Mouse (Mus musculus) urinary bladder, postnatal 25 days (tissue): ENCODE measurements around the gene Hdac9.

ENCODE experiments used
- DNase-seq: peaks from one replicate; pipeline ENCODE4 v3.0.0; 2022; ENCODE audit warnings: low spot score

Hdac9 gene

GRCm38 (mm10) chr12:34220051-34220926, 696.6 kb downstream of the Hdac9 start:
- no peak for DNase-seq

- DNase-seq, result no peak
Measured at GRCm38 (mm10) chr12:34218561-34218960, 698.3 kb downstream of the Hdac9 start.

- DNase-seq, result no peak
Measured at GRCm38 (mm10) chr12:34215023-34216020, 701.6 kb downstream of the Hdac9 start.

- DNase-seq, result no peak
Measured at GRCm38 (mm10) chr12:34212162-34212561, 704.7 kb downstream of the Hdac9 start.

- no peak for DNase-seq
Measured at GRCm38 (mm10) chr12:34201471-34201870, 715.4 kb downstream of the Hdac9 start.

GRCm38 (mm10) chr12:34200030-34200446, 716.9 kb downstream of the Hdac9 start:
- DNase-seq, result no peak

GRCm38 (mm10) chr12:34195155-34195828, 721.6 kb downstream of the Hdac9 start:
- DNase-seq, result no peak

- no peak for DNase-seq
Measured at GRCm38 (mm10) chr12:34194116-34194515, 722.8 kb downstream of the Hdac9 start.

GRCm38 (mm10) chr12:34191246-34191645, 725.6 kb downstream of the Hdac9 start:
- no peak for DNase-seq

- no peak for DNase-seq
Measured at GRCm38 (mm10) chr12:34178931-34179330, 738.0 kb downstream of the Hdac9 start.

GRCm38 (mm10) chr12:34176790-34177189, 740.1 kb downstream of the Hdac9 start:
- no peak for DNase-seq

- DNase-seq, result no peak
Measured at GRCm38 (mm10) chr12:34173036-34173435, 743.9 kb downstream of the Hdac9 start.

GRCm38 (mm10) chr12:34170601-34171000, 746.3 kb downstream of the Hdac9 start:
- no peak for DNase-seq

- DNase-seq, result no peak
Measured at GRCm38 (mm10) chr12:34165674-34166073, 751.2 kb downstream of the Hdac9 start.

- no peak for DNase-seq
Measured at GRCm38 (mm10) chr12:34156301-34156700, 760.6 kb downstream of the Hdac9 start.

GRCm38 (mm10) chr12:34155740-34156139, 761.2 kb downstream of the Hdac9 start:
- no peak for DNase-seq

GRCm38 (mm10) chr12:34154757-34155156, 762.1 kb downstream of the Hdac9 start:
- no peak for DNase-seq

GRCm38 (mm10) chr12:34151336-34151735, 765.6 kb downstream of the Hdac9 start:
- no peak for DNase-seq

GRCm38 (mm10) chr12:34142743-34143142, 774.2 kb downstream of the Hdac9 start:
- no peak for DNase-seq

GRCm38 (mm10) chr12:34113336-34113735, 803.6 kb downstream of the Hdac9 start:
- no peak for DNase-seq

GRCm38 (mm10) chr12:34092953-34093352, 823.9 kb downstream of the Hdac9 start:
- DNase-seq, result no peak

GRCm38 (mm10) chr12:34091851-34092250, 825.0 kb downstream of the Hdac9 start:
- DNase-seq, result no peak
